Mouse (Mus musculus) erythroblast, embryonic 14.5 days (primary cell): Measurements from ENCODE around the gene St5. TPM values are rescaled to one million over a fixed set of nuclear protein-coding genes. Genes with fewer than 3 reads are reported as not detected.

Source experiments
- H3K27me3 ChIP-seq: 2 replicates; pipeline ENCODE4 v1.6.1; 2012; ENCODE audit warnings: inconsistent platforms; ENCODE audit not compliant: control insufficient read depth
- H3K36me3 ChIP-seq: 2 replicates; pipeline ENCODE4 v1.6.1; 2012; ENCODE audit warnings: mild to moderate bottlenecking, inconsistent platforms; ENCODE audit not compliant: control insufficient read depth
- H3K4me1 ChIP-seq: 2 replicates; pipeline ENCODE4 v1.6.1; 2012; ENCODE audit warnings: inconsistent platforms; ENCODE audit not compliant: control insufficient read depth
- H3K4me3 ChIP-seq: replicated peaks from 2 replicates; pipeline ENCODE3; 2012; ENCODE audit warnings: moderate library complexity, mild to moderate bottlenecking, inconsistent platforms
- H3K9me3 ChIP-seq: 2 replicates; pipeline ENCODE4 v1.6.1; 2012; ENCODE audit warnings: low read length, inconsistent platforms, mixed read lengths; ENCODE audit not compliant: control insufficient read depth
- GATA1 ChIP-seq: IDR thresholded peaks from 2 replicates; pipeline ENCODE4 v1.6.1; 2012; ENCODE audit warnings: low read length, inconsistent platforms, mixed read lengths
- TAL1 ChIP-seq: IDR thresholded peaks from 3 replicates; pipeline ENCODE4 v1.6.1; 2012; ENCODE audit warnings: low read length, inconsistent platforms, mixed read lengths
- polyA plus RNA-seq: library from polyadenylated mRNA; stranded (reverse); fragments of >175 nt; gene quantifications from 2 replicates; pipeline ENCODE4 v1.2.3, GENCODE M21; 2012

St5 gene
- polyA plus RNA-seq, 1 experiment, result 1.3 TPM

DNA sequence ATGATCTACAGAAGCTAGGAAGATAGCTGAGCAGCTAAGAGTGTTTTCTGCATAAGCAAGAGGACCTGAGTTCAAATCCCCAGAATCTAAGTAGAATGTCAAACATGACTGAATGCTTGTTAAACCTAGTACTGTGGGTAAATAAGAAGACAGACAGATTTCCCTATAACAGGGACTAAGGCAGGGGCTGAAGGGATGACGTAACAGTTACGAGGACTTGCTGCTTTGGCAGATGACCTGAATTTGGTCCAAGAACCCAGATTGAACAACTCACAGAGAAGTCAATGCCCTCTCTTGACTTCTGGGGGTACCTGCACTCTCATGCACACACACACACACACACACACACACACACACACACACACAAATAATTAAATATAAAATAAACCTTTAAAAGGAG is 93.1 kb downstream of the St5 start:
- Histone ChIP-seq H3K9me3 (no peaks in the 10 kb centered on the region), H3K27me3 (no peaks in the 10 kb centered on the region), H3K36me3 (peaks cover 3% of the 10 kb centered on the region), H3K4me3 (no peak overlapping the region), H3K4me1 (peaks cover 71% of the 10 kb centered on the region)
- TF ChIP-seq TAL1 (no peak), GATA1 (no peak)

- TF ChIP-seq TAL1, result no peak
- TF ChIP-seq GATA1, result no peak
- Histone ChIP-seq H3K27me3 (no peaks in the 10 kb centered on the region), H3K4me1 (peaks cover 66% of the 10 kb centered on the region), H3K9me3 (no peaks in the 10 kb centered on the region), H3K4me3 (no peak overlapping the region), H3K36me3 (peaks cover 3% of the 10 kb centered on the region)
These were observed 93.7 kb downstream of the St5 start for GRCm38 (mm10) chr7:109609565-109610345.

GRCm38 (mm10) chr7:109608831-109609230 is 94.6 kb downstream of the St5 start:
- no peak overlapping the region for H3K4me3 ChIP-seq
- no peaks in the 10 kb centered on the region for H3K9me3 ChIP-seq
- no peaks in the 10 kb centered on the region for H3K27me3 ChIP-seq
- peaks cover 3% of the 10 kb centered on the region for H3K36me3 ChIP-seq
- H3K4me1 ChIP-seq, result peaks cover 65% of the 10 kb centered on the region
- TF ChIP-seq TAL1, result no peak
- TF ChIP-seq GATA1, result no peak

DNA sequence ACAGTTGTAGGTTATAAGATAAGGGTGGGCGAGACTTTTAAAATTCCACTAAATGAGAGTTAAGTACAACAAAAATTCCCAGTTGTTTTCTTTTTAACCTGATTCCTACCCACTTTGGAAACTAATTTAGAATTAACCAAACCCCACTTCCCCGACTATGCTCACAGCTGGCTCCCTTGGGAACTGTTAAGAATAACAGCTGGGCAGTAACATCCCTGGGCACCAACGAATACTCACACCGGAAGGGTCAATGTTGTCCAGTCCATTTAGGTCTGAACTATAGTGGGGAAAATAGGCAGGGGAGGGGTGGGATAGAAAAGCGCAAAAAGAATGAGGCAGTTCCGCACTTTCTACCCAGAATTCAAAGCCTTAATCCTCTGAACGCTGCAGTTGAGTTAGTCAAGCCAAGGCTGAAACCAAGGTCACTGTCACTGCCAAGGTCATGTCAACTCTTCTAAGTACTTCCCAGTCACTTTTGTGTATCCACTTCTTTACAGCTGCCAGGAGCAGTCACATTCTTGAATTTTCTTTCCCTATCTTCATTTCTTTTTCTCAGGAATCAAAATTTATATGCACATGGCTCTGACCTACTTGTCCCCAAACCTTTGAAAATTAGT is 96.3 kb downstream of the St5 start:
- Histone ChIP-seq H3K27me3 (no peaks in the 10 kb centered on the region), H3K4me3 (no peak overlapping the region), H3K4me1 (peaks cover 65% of the 10 kb centered on the region), H3K36me3 (no peaks in the 10 kb centered on the region; the same call in 1 of the 2 replicates), H3K9me3 (no peaks in the 10 kb centered on the region)
- TF ChIP-seq TAL1, result no peak
- TF ChIP-seq GATA1, result no peak

- peaks cover 67% of the 10 kb centered on the region for H3K4me1 ChIP-seq
- TF ChIP-seq GATA1 (peak; percentile 33), TAL1 (peak; percentile 62)
These were observed 100.8 kb downstream of the St5 start for GRCm38 (mm10) chr7:109602562-109602961.

DNA sequence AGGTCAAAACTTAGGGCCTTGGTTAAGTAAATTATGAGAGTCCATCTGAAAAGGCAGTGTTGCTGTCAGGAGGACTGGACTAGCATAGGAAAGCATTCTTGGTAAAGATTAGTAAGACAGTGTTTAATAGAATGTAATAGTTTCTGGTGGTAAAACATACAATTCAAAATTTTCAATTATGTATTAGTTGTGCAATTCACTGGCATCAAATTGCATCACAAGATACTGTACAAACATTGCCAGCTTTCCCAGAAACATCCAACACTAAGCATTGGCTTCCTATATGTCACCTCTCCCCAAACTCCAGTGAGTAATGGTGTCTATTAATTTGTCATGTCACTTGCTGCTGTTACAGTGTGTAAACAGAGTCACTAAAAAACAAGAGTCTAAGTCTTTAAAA is 101.4 kb downstream of the St5 start:
- Histone ChIP-seq H3K9me3 (no peaks in the 10 kb centered on the region), H3K27me3 (no peaks in the 10 kb centered on the region), H3K4me1 (peaks cover 67% of the 10 kb centered on the region), H3K4me3 (peak overlapping the region; percentile 63), H3K36me3 (peaks cover 21% of the 10 kb centered on the region)
- TF ChIP-seq GATA1 (no peak), TAL1 (no peak)

More at GRCm38 (mm10) chr7:109602562-109602961, 100.8 kb downstream of the St5 start:
- Histone ChIP-seq H3K9me3 (no peaks in the 10 kb centered on the region), H3K27me3 (no peaks in the 10 kb centered on the region), H3K4me3 (peak overlapping the region; percentile 63), H3K36me3 (peaks cover 18% of the 10 kb centered on the region)

- TF ChIP-seq TAL1 (no peak), GATA1 (no peak)
- Histone ChIP-seq H3K4me1 (peaks cover 69% of the 10 kb centered on the region), H3K27me3 (no peaks in the 10 kb centered on the region), H3K9me3 (no peaks in the 10 kb centered on the region), H3K36me3 (peaks cover 30% of the 10 kb centered on the region), H3K4me3 (peak overlapping the region; percentile 63)
These were observed 102.7 kb downstream of the St5 start for GRCm38 (mm10) chr7:109600702-109601101.

DNA sequence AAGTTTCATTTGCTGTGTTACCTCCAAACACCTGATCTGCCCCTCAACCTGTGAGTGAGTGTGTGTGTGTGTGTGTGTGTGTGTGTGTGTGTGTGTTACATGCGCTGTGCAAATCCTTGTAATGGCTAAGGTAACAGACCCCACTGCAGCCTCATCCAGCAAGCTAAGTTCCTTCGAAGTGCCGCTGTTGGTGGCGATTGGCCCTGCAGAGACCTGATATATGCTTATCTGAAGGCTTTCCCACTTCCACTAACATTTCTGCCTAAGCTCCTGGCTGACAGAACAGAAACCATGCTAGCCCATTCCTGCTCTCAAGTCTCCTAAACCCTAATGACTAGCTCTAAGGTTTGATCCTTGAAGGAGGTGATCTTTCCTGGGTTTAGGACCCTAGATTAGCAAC is 103.4 kb downstream of the St5 start:
- Histone ChIP-seq H3K27me3 (no peaks in the 10 kb centered on the region), H3K4me1 (peaks cover 73% of the 10 kb centered on the region), H3K9me3 (no peaks in the 10 kb centered on the region), H3K4me3 (peak overlapping the region; percentile 63), H3K36me3 (peaks cover 36% of the 10 kb centered on the region)
- TF ChIP-seq TAL1, result no peak
- 0 out of 2 replicates have a peak, but pooled peaks have one; percentile 18 for TF ChIP-seq GATA1

DNA sequence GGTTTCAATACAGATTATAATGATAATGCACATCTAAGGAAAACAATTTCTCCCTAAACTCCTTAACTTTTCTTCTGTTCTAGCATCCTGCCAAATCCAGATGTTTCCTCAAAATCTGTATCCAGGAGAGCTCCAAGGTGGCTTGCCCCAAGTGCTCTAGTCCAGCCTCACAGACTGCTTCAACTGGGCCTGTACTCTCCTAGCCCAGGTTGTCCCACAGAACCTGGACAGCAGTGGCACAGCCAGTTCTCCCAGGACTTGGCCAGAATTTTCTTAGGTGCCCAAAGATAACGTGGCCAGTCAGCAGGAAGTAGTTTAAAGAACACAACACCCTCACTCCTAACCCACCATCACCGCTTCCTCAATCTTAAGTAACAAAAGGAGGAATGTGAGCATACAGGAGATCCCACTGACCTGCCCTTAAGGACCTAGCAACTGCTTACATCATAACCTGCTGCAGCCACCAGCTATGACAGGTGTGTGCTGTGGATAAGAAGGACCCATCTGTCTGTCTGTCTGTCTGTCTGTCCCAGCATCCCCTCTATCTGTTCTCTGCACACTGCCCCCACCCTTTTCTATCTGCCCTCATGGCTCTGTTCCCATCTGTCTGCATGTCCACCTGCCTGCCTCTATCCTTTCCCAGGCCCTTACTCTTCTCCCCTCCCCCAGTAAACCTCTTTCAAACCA is 108.4 kb downstream of the St5 start:
- H3K4me1 ChIP-seq, result peaks cover 79% of the 10 kb centered on the region

More for the DNA sequence above, 108.4 kb downstream of the St5 start:
- Histone ChIP-seq H3K4me3 (no peak overlapping the region), H3K27me3 (no peaks in the 10 kb centered on the region), H3K36me3 (peaks cover 44% of the 10 kb centered on the region), H3K9me3 (no peaks in the 10 kb centered on the region)
- TF ChIP-seq GATA1 (no peak), TAL1 (peak; percentile 48; the same call in 2 of the 3 replicates)
